Mouse (Mus musculus) kidney, embryonic 14.5 days (tissue): ENCODE measurements at regions not wholly inside any gene's neighbourhood (a gene's known extent, or its start where the extent isn't known, plus 50 kb on each side); places are given as distances from the start of the nearest gene placed in this dataset.

Experiments used
- ATAC-seq: fragments of 200-750 bp; cut with Nextera tagmentation; 2 replicates; pipeline ENCODE4 v1.8.0; 2017; ENCODE audit warnings: moderate number of reproducible peaks, mild to moderate bottlenecking, moderate TSS enrichment, moderate library complexity; ENCODE audit not compliant: low FRiP score, low TSS enrichment
- H3K27ac ChIP-seq: fragments of 300-500 bp; sonication (generic); 2 replicates; pipeline ENCODE4 v1.5.1; 2014; ENCODE audit warnings: low read depth, mild to moderate bottlenecking, low read length, moderate library complexity, mixed read lengths
- H3K27me3 ChIP-seq: fragments of 300-500 bp; sonication (generic); 2 replicates; pipeline ENCODE4 v1.6.1; 2014; ENCODE audit warnings: mild to moderate bottlenecking, low read length; ENCODE audit not compliant: control insufficient read depth, insufficient read depth
- H3K36me3 ChIP-seq: fragments of 300-500 bp; sonication (generic); 2 replicates; pipeline ENCODE4 v1.6.1; 2014; ENCODE audit warnings: low read length, mixed read lengths; ENCODE audit not compliant: control insufficient read depth, insufficient read depth
- H3K4me1 ChIP-seq: fragments of 300-500 bp; sonication (generic); 2 replicates; pipeline ENCODE4 v1.6.1; 2014; ENCODE audit warnings: low read length, mixed read lengths; ENCODE audit not compliant: control insufficient read depth, insufficient read depth
- H3K4me2 ChIP-seq: fragments of 300-500 bp; sonication (generic); replicated peaks from 2 replicates; pipeline ENCODE4 v1.6.1; 2014; ENCODE audit warnings: low read depth, mild to moderate bottlenecking, low read length
- H3K4me3 ChIP-seq: fragments of 300-500 bp; sonication (generic); 2 replicates; pipeline ENCODE4 v1.5.1; 2014; ENCODE audit warnings: mild to moderate bottlenecking, low read length
- H3K9ac ChIP-seq: fragments of 300-500 bp; sonication (generic); 2 replicates; pipeline ENCODE4 v1.6.1; 2014; ENCODE audit warnings: low read depth, mild to moderate bottlenecking, low read length, moderate library complexity
- H3K9me3 ChIP-seq: fragments of 300-500 bp; sonication (generic); 2 replicates; pipeline ENCODE4 v1.6.1; 2016; ENCODE audit warnings: low read length; ENCODE audit not compliant: control insufficient read depth
- WGBS: fragments of 180-500 bp; shearing (Covaris S2); extraction: QIAGEN DNeasy Blood & Tissue Kit; methylation state at CpG from one replicate; pipeline ENCODE4 v1.1.7; 2014; 5-methylcytosine and 5-hydroxymethylcytosine counted together

- 77% methylated on average over 9 of the region's 9 CpGs for WGBS
- ATAC-seq, result no peak
- H3K27me3 ChIP-seq, result no peaks in the 10 kb centered on the region
- no peaks in the 10 kb centered on the region for H3K9me3 ChIP-seq
- 0 out of 2 replicates have a peak, but pooled peaks cover 5% of the 10 kb centered on the region for H3K4me1 ChIP-seq
- H3K4me2 ChIP-seq, result no peak overlapping the region
- no peaks in the 10 kb centered on the region for H3K36me3 ChIP-seq
- H3K4me3 ChIP-seq, result no peak overlapping the region
- H3K9ac ChIP-seq, result no peak overlapping the region
- H3K27ac ChIP-seq, result no peak overlapping the region
Measured at GRCm38 (mm10) chr6:37618990-37619389, 89.0 kb downstream of the Akr1d1 start.

GRCm38 (mm10) chr6:37621364-37622029, 91.5 kb downstream of the Akr1d1 start:
- no peaks in the 10 kb centered on the region for H3K9me3 ChIP-seq
- no peak for ATAC-seq
- H3K4me1 ChIP-seq, result 0 out of 2 replicates have a peak, but pooled peaks cover 5% of the 10 kb centered on the region
- no peak overlapping the region for H3K9ac ChIP-seq
- H3K27ac ChIP-seq, result no peak overlapping the region
- 46% methylated on average over 7 of the region's 7 CpGs for WGBS
- H3K36me3 ChIP-seq, result no peaks in the 10 kb centered on the region
- H3K4me3 ChIP-seq, result no peak overlapping the region
- H3K27me3 ChIP-seq, result no peaks in the 10 kb centered on the region
- no peak overlapping the region for H3K4me2 ChIP-seq

GRCm38 (mm10) chr6:37622273-37622672, 92.3 kb downstream of the Akr1d1 start:
- Histone ChIP-seq H3K27me3 (no peaks in the 10 kb centered on the region), H3K9ac (no peak overlapping the region), H3K4me1 (0 out of 2 replicates have a peak, but pooled peaks cover 5% of the 10 kb centered on the region), H3K27ac (no peak overlapping the region), H3K9me3 (no peaks in the 10 kb centered on the region), H3K4me3 (no peak overlapping the region), H3K4me2 (no peak overlapping the region), H3K36me3 (no peaks in the 10 kb centered on the region)
- 81% methylated on average over 2 of the region's 2 CpGs for WGBS
- ATAC-seq, result no peak

- H3K9me3 ChIP-seq, result no peaks in the 10 kb centered on the region
- no peak for ATAC-seq
- no peak overlapping the region for H3K4me3 ChIP-seq
- H3K4me1 ChIP-seq, result no peaks in the 10 kb centered on the region
- 73% methylated on average over 5 of the region's 5 CpGs for WGBS
- H3K9ac ChIP-seq, result no peak overlapping the region
- H3K4me2 ChIP-seq, result no peak overlapping the region
- H3K27me3 ChIP-seq, result no peaks in the 10 kb centered on the region
- no peaks in the 10 kb centered on the region for H3K36me3 ChIP-seq
- no peak overlapping the region for H3K27ac ChIP-seq
Measured at GRCm38 (mm10) chr6:37627206-37627605, 97.2 kb downstream of the Akr1d1 start.

- Histone ChIP-seq H3K36me3 (no peaks in the 10 kb centered on the region), H3K27ac (no peak overlapping the region), H3K4me1 (no peaks in the 10 kb centered on the region), H3K9ac (no peak overlapping the region), H3K27me3 (no peaks in the 10 kb centered on the region), H3K4me3 (no peak overlapping the region), H3K9me3 (no peaks in the 10 kb centered on the region), H3K4me2 (no peak overlapping the region)
- ATAC-seq, result no peak
- 78% methylated on average over 1 of the region's 1 CpGs for WGBS
Measured at GRCm38 (mm10) chr6:37633948-37634347, 104.0 kb downstream of the Akr1d1 start.

- no peaks in the 10 kb centered on the region for H3K27me3 ChIP-seq
- H3K36me3 ChIP-seq, result no peaks in the 10 kb centered on the region
- H3K4me2 ChIP-seq, result no peak overlapping the region
- H3K9ac ChIP-seq, result no peak overlapping the region
- 44% methylated on average over 4 of the region's 4 CpGs for WGBS
- H3K9me3 ChIP-seq, result no peaks in the 10 kb centered on the region
- no peak overlapping the region for H3K4me3 ChIP-seq
- H3K4me1 ChIP-seq, result no peaks in the 10 kb centered on the region
- H3K27ac ChIP-seq, result no peak overlapping the region
- no peak for ATAC-seq
Measured at GRCm38 (mm10) chr6:37642066-37642465, 112.1 kb downstream of the Akr1d1 start.

GRCm38 (mm10) chr6:37642701-37643121, 112.7 kb downstream of the Akr1d1 start:
- ATAC-seq, result no peak
- H3K4me2 ChIP-seq, result no peak overlapping the region

GRCm38 (mm10) chr6:37643176-37643575, 113.2 kb downstream of the Akr1d1 start:
- Histone ChIP-seq H3K36me3 (no peaks in the 10 kb centered on the region), H3K27ac (no peak overlapping the region), H3K4me2 (no peak overlapping the region), H3K9me3 (no peaks in the 10 kb centered on the region), H3K9ac (no peak overlapping the region), H3K4me3 (no peak overlapping the region), H3K27me3 (no peaks in the 10 kb centered on the region), H3K4me1 (no peaks in the 10 kb centered on the region)
- ATAC-seq, result no peak
- 57% methylated on average over 4 of the region's 4 CpGs for WGBS

More at GRCm38 (mm10) chr6:37642701-37643121, 112.7 kb downstream of the Akr1d1 start:
- no peak overlapping the region for H3K27ac ChIP-seq
- WGBS, result 57% methylated on average over 8 of the region's 8 CpGs
- no peak overlapping the region for H3K9ac ChIP-seq
- H3K9me3 ChIP-seq, result no peaks in the 10 kb centered on the region
- H3K4me3 ChIP-seq, result no peak overlapping the region
- no peaks in the 10 kb centered on the region for H3K27me3 ChIP-seq
- H3K4me1 ChIP-seq, result no peaks in the 10 kb centered on the region
- H3K36me3 ChIP-seq, result no peaks in the 10 kb centered on the region

GRCm38 (mm10) chr6:37643718-37644117, 113.7 kb downstream of the Akr1d1 start:
- Histone ChIP-seq H3K4me2 (no peak overlapping the region), H3K27ac (no peak overlapping the region), H3K9ac (no peak overlapping the region), H3K9me3 (no peaks in the 10 kb centered on the region), H3K4me1 (no peaks in the 10 kb centered on the region), H3K27me3 (no peaks in the 10 kb centered on the region), H3K36me3 (no peaks in the 10 kb centered on the region), H3K4me3 (no peak overlapping the region)
- ATAC-seq, result no peak
- WGBS, result 37% methylated on average over 2 of the region's 2 CpGs
